Mouse (Mus musculus) liver, embryonic 14.5 days (tissue): Measurements from ENCODE around the gene Olfr1389.

ENCODE experiments used
- CTCF ChIP-seq: IDR thresholded peaks from 2 replicates; pipeline ENCODE4 v1.5.1; 2016; ENCODE audit warnings: antibody characterized with exemption, low read depth, control low read depth
- EP300 ChIP-seq: IDR thresholded peaks from 2 replicates; pipeline ENCODE4 v1.6.1; 2016; ENCODE audit warnings: antibody characterized with exemption, low read depth

DNA sequence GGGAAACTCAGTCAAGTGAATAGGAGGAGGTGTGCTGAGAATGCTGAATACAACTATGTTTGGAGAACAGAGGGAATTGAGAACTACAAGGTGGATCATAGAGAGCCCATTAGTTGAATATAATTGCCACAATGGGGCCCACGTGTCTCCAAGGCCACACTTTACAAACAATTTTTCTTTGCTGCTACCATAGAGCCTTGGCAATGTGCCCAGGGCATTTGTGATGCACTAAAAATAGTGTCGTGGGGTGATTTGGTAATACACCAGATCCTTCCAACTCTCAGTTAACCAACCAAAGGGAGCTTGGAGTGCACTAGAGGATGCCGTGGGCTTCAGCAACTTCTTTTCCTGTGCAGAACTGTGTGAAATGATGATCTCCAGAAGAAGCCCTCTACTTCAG is 13.5 kb downstream of the Olfr1389 start, which contains the start of gene Olfr1388:
- TF ChIP-seq CTCF: no peak
- no peak for TF ChIP-seq EP300
